Mouse (Mus musculus) lung, postnatal 0 days (tissue): ENCODE measurements around the gene Arnt2. TPM values are rescaled to one million over a fixed set of nuclear protein-coding genes. Genes with fewer than 3 reads are reported as not detected.

Source experiments
- ATAC-seq: fragments of 200-750 bp; cut with Nextera tagmentation; 2 replicates; pipeline ENCODE4 v1.8.0; 2017; ENCODE audit warnings: moderate library complexity
- DNase-seq: peaks from one replicate; pipeline ENCODE4 v3.0.0-alpha.2; 2016; ENCODE audit warnings: low spot score
- H3K27ac ChIP-seq: fragments of 300-500 bp; sonication (generic); 2 replicates; pipeline ENCODE4 v1.5.1; 2014; ENCODE audit warnings: antibody characterized with exemption, mild to moderate bottlenecking, low read length, mixed read lengths
- H3K27me3 ChIP-seq: fragments of 300-500 bp; sonication (generic); replicated peaks from 2 replicates; pipeline ENCODE4 v1.6.1; 2014; ENCODE audit warnings: low read length, mixed read lengths; ENCODE audit not compliant: insufficient read depth
- H3K36me3 ChIP-seq: fragments of 300-500 bp; sonication (generic); 2 replicates; pipeline ENCODE4 v1.6.1; 2014; ENCODE audit warnings: low read length, mixed read lengths; ENCODE audit not compliant: insufficient read depth
- H3K4me1 ChIP-seq: fragments of 300-500 bp; sonication (generic); 2 replicates; pipeline ENCODE4 v1.6.1; 2014; ENCODE audit warnings: antibody characterized with exemption, low read depth, low read length, mixed read lengths; ENCODE audit not compliant: insufficient read depth
- H3K4me2 ChIP-seq: fragments of 300-500 bp; sonication (generic); replicated peaks from 2 replicates; pipeline ENCODE4 v1.6.1; 2014; ENCODE audit warnings: low read depth, mild to moderate bottlenecking, low read length, moderate library complexity, mixed read lengths
- H3K4me3 ChIP-seq: fragments of 300-500 bp; sonication (generic); 2 replicates; pipeline ENCODE4 v1.5.1; 2014; ENCODE audit warnings: low read depth, low read length
- H3K9ac ChIP-seq: fragments of 300-500 bp; sonication (generic); replicated peaks from 2 replicates; pipeline ENCODE4 v1.6.1; 2014; ENCODE audit warnings: low read depth, mild to moderate bottlenecking
- H3K9me3 ChIP-seq: fragments of 300-500 bp; sonication (generic); 2 replicates; pipeline ENCODE4 v1.6.1; 2016; ENCODE audit warnings: low read length, mixed read lengths
- CTCF ChIP-seq: IDR thresholded peaks from 2 replicates; pipeline ENCODE4 v1.5.1; 2016; ENCODE audit warnings: antibody characterized with exemption, mild to moderate bottlenecking
- EP300 ChIP-seq: IDR thresholded peaks from 2 replicates; pipeline ENCODE4 v1.6.1; 2016; ENCODE audit warnings: antibody characterized with exemption, mild to moderate bottlenecking, control low read depth
- WGBS: fragments of 180-500 bp; shearing (Covaris S2); extraction: QIAGEN DNeasy Blood & Tissue Kit; methylation state at CpG from one replicate; pipeline ENCODE4 v1.1.7; 2014; 5-methylcytosine and 5-hydroxymethylcytosine counted together
- polyA plus RNA-seq: library from polyadenylated mRNA; unstranded; fragments of >200 nt; fragmentation: Nextera tagmentation; extraction: Ambion mirVana; gene quantifications from 2 replicates; pipeline ENCODE4 v1.2.1, GENCODE M21; 2015

The Arnt2 gene
- polyA plus RNA-seq, 1 experiment from 2014 or later, result 0.78 TPM

GRCm38 (mm10) chr7:84386472-84386871 lies 23.5 kb downstream of the Arnt2 start:
- no peaks in the 10 kb centered on the region for H3K27me3 ChIP-seq
- ATAC-seq (no peak), DNase-seq (no peak)
- H3K36me3 ChIP-seq, result no peaks in the 10 kb centered on the region
- no peak for TF ChIP-seq EP300
- no peak for TF ChIP-seq CTCF
- no peak overlapping the region for H3K4me3 ChIP-seq
- H3K4me1 ChIP-seq, result no peaks in the 10 kb centered on the region
- H3K9ac ChIP-seq, result no peak overlapping the region
- H3K9me3 ChIP-seq, result no peaks in the 10 kb centered on the region
- no peak overlapping the region for H3K4me2 ChIP-seq
- 30% methylated on average over 1 of the region's 1 CpGs for WGBS
- H3K27ac ChIP-seq, result no peak overlapping the region

GRCm38 (mm10) chr7:84384778-84385177 lies 25.2 kb downstream of the Arnt2 start:
- no peak for TF ChIP-seq CTCF
- no peak for TF ChIP-seq EP300
- H3K4me2 ChIP-seq, result no peak overlapping the region
- DNase-seq (no peak), ATAC-seq (no peak)
- no peaks in the 10 kb centered on the region for H3K36me3 ChIP-seq
- H3K4me3 ChIP-seq, result no peak overlapping the region
- H3K4me1 ChIP-seq, result no peaks in the 10 kb centered on the region
- H3K9me3 ChIP-seq, result no peaks in the 10 kb centered on the region
- H3K9ac ChIP-seq, result no peak overlapping the region
- H3K27me3 ChIP-seq, result no peaks in the 10 kb centered on the region
- no peak overlapping the region for H3K27ac ChIP-seq
- 90% methylated on average over 4 of the region's 4 CpGs for WGBS

DNA sequence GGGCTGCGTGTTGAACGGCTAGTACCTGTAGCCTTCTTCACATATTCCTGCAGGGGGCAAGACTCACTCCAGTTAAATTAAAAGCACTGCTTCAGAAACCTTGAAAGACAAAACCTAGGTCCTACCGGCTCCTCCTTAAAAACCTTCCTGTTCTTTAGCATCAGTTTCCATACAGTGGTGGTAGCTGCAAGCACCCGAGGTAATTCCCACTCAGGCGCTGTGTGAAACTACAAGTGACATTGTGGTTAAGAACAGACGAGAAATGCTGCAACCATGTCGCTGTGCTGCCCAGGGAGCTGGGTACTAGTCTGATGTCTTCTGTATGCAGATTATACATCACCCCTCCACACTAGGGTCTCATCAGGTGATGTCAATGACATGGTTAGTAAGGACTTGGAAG lies 25.9 kb downstream of the Arnt2 start:
- H3K4me1 ChIP-seq, result no peaks in the 10 kb centered on the region
- H3K9me3 ChIP-seq, result no peaks in the 10 kb centered on the region
- no peak overlapping the region for H3K27ac ChIP-seq
- DNase-seq (no peak), ATAC-seq (no peak)
- H3K27me3 ChIP-seq, result no peaks in the 10 kb centered on the region
- no peak overlapping the region for H3K9ac ChIP-seq
- no peaks in the 10 kb centered on the region for H3K36me3 ChIP-seq
- H3K4me2 ChIP-seq, result no peak overlapping the region
- TF ChIP-seq CTCF (no peak), EP300 (no peak)
- no peak overlapping the region for H3K4me3 ChIP-seq
- 82% methylated on average over 7 of the region's 7 CpGs for WGBS

- TF ChIP-seq CTCF (no peak), EP300 (no peak)
- Histone ChIP-seq H3K9ac (no peak overlapping the region), H3K9me3 (no peaks in the 10 kb centered on the region), H3K4me3 (no peak overlapping the region), H3K36me3 (no peaks in the 10 kb centered on the region), H3K27ac (no peak overlapping the region), H3K27me3 (no peaks in the 10 kb centered on the region), H3K4me1 (no peaks in the 10 kb centered on the region), H3K4me2 (no peak overlapping the region)
- ATAC-seq (no peak), DNase-seq (no peak)
- 79% methylated on average over 3 of the region's 3 CpGs for WGBS
Observed at GRCm38 (mm10) chr7:84382346-84382745, 27.6 kb downstream of the Arnt2 start.

DNA sequence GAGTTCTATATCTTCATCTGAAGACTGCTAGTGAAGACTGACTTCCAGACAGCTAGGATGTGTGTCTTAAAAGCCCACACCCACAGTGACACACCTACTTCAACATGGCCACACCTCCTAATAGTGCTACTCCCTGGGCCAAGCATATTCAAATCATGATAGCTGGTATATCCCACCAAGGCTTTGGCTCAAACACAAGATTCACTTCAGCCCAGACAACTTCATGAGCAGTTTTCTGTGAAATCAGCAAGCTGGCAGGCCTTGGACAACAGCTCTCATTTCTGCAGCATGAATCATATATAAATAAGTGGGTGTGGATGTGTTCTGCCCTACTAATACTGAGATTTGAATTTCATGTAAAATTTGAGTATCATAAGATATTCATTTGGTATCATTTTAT lies 29.2 kb downstream of the Arnt2 start:
- DNase-seq, result peak; percentile 33
- TF ChIP-seq EP300, result no peak
- no peak for TF ChIP-seq CTCF

GRCm38 (mm10) chr7:84377330-84377729 lies 32.6 kb downstream of the Arnt2 start:
- Histone ChIP-seq H3K9me3 (no peaks in the 10 kb centered on the region), H3K9ac (no peak overlapping the region), H3K36me3 (no peaks in the 10 kb centered on the region), H3K4me1 (no peaks in the 10 kb centered on the region), H3K27ac (no peak overlapping the region), H3K4me2 (no peak overlapping the region), H3K27me3 (no peaks in the 10 kb centered on the region), H3K4me3 (no peak overlapping the region)
- ATAC-seq, result no peak
- no peak for TF ChIP-seq CTCF
- no peak for TF ChIP-seq EP300
- no peak for DNase-seq
- 54% methylated on average over 5 of the region's 5 CpGs for WGBS

More for the DNA sequence above, 29.2 kb downstream of the Arnt2 start:
- no peak overlapping the region for H3K27ac ChIP-seq
- H3K9me3 ChIP-seq, result no peaks in the 10 kb centered on the region
- H3K36me3 ChIP-seq, result no peaks in the 10 kb centered on the region
- H3K9ac ChIP-seq, result no peak overlapping the region
- H3K27me3 ChIP-seq, result no peaks in the 10 kb centered on the region
- peak; percentile 40; the same call in 1 of the 2 replicates for ATAC-seq
- no peak overlapping the region for H3K4me2 ChIP-seq
- H3K4me3 ChIP-seq, result no peak overlapping the region
- H3K4me1 ChIP-seq, result no peaks in the 10 kb centered on the region

GRCm38 (mm10) chr7:84373691-84374090 lies 36.3 kb downstream of the Arnt2 start:
- ATAC-seq, result no peak
- H3K4me2 ChIP-seq, result no peak overlapping the region
- DNase-seq, result no peak
- no peak for TF ChIP-seq CTCF
- no peak for TF ChIP-seq EP300
- H3K36me3 ChIP-seq, result no peaks in the 10 kb centered on the region
- no peak overlapping the region for H3K27ac ChIP-seq
- H3K27me3 ChIP-seq, result no peaks in the 10 kb centered on the region
- H3K4me1 ChIP-seq, result no peaks in the 10 kb centered on the region
- WGBS, result 76% methylated on average over 4 of the region's 4 CpGs
- H3K4me3 ChIP-seq, result no peak overlapping the region
- no peaks in the 10 kb centered on the region for H3K9me3 ChIP-seq
- no peak overlapping the region for H3K9ac ChIP-seq
